Mouse (Mus musculus) embryonic fibroblast, embryonic 13.5 days (primary cell): ENCODE results near the gene Cmas.

Experiments
- CTCF ChIP-seq: IDR thresholded peaks from 2 replicates; pipeline ENCODE4 v1.5.1; 2011; ENCODE audit warnings: mild to moderate bottlenecking, control low read depth, low read length, moderate library complexity, borderline replicate concordance; ENCODE audit not compliant: insufficient read depth
- POLR2A ChIP-seq: IDR thresholded peaks from 2 replicates; pipeline ENCODE4 v1.6.1; 2011; ENCODE audit warnings: low read depth, mild to moderate bottlenecking, control low read depth, low read length, moderate library complexity

DNA sequence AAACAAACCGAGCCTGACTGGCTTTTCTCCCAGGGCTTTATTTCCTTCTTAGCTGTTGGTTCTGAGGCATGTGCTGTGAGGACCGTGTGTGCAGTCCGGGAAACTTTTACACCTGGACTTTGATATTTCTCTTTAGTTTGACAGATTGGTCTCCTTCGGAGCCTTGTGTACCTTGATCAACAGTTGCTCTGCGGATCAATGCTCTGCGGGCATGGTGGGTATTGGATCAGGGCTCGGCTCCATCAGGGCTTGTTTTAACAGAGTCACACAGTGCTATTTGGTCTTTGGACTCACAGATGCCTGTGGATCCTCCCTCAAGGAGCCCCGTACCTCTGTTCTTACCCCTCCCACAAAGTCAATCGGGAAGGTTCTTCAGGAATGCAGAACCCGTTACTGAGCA, 57.5 kb downstream of the Cmas start:
- TF ChIP-seq CTCF (no peak), POLR2A (no peak)
